Mouse (Mus musculus) MEL (cell line): Measurements from ENCODE around the gene Nudt8. TPM values are rescaled to one million over a fixed set of nuclear protein-coding genes. Genes with fewer than 3 reads are reported as not detected.

ENCODE experiments used
- DNase-seq: peaks from one replicate; pipeline ENCODE4 v3.0.0; 2011; ENCODE audit warnings: low read depth, low spot score
- H3K27ac ChIP-seq: 2 replicates; pipeline ENCODE4 v1.5.1; 2012; ENCODE audit warnings: low read depth, mild to moderate bottlenecking, control low read depth, low read length, moderate library complexity; ENCODE audit not compliant: control insufficient read depth
- H3K27me3 ChIP-seq, 2 experiments: fragments of 150-350 bp in 1 of 2; sonication (generic) in 1 of 2; 2 replicates each; pipeline ENCODE4 v1.6.1; 2012; ENCODE audit warnings: low read length in 2 of 2, mild to moderate bottlenecking in 2 of 2, improper control_type of control experiment in 1 of 2, moderate library complexity in 1 of 2; ENCODE audit not compliant: insufficient read depth in 2 of 2, control insufficient read depth in 1 of 2
- H3K36me3 ChIP-seq, 2 experiments: 2 replicates each; pipeline ENCODE4 v1.6.1; 2012 to 2014; ENCODE audit warnings: low read length in 2 of 2, improper control_type of control experiment in 1 of 2, inconsistent platforms in 1 of 2, mild to moderate bottlenecking in 1 of 2; ENCODE audit not compliant: insufficient read depth in 2 of 2, control insufficient read depth in 1 of 2
- H3K4me1 ChIP-seq, 2 experiments: fragments of 150-350 bp in 1 of 2; sonication (generic) in 1 of 2; 2 replicates each; pipeline ENCODE4 v1.6.1; 2012; ENCODE audit warnings: low read length in 2 of 2, improper control_type of control experiment in 1 of 2, mild to moderate bottlenecking in 1 of 2; ENCODE audit not compliant: insufficient read depth in 2 of 2, control insufficient read depth in 1 of 2
- H3K4me3 ChIP-seq, 2 experiments: fragments of 150-350 bp in 1 of 2; sonication (generic) in 1 of 2; 2 replicates each; pipeline ENCODE4 v1.5.1; 2012; ENCODE audit warnings: low read depth in 2 of 2, low read length in 2 of 2, mild to moderate bottlenecking in 2 of 2, moderate library complexity in 2 of 2, control low read depth in 1 of 2, improper control_type of control experiment in 1 of 2; ENCODE audit not compliant: control insufficient read depth in 1 of 2, insufficient read depth in 1 of 2
- H3K79me2 ChIP-seq: 2 replicates; pipeline ENCODE4 v1.6.1; 2012; ENCODE audit warnings: mild to moderate bottlenecking, low read length, moderate library complexity; ENCODE audit not compliant: control insufficient read depth, poor library complexity, insufficient read depth
- H3K9ac ChIP-seq: 2 replicates; pipeline ENCODE4 v1.6.1; 2012; ENCODE audit warnings: low read depth, mild to moderate bottlenecking, control low read depth, low read length, moderate library complexity; ENCODE audit not compliant: control insufficient read depth, poor library complexity, severe bottlenecking
- H3K9me3 ChIP-seq: fragments of 150-350 bp; sonication (generic); replicated peaks from 2 replicates; pipeline ENCODE4 v1.6.1; 2012; ENCODE audit warnings: mild to moderate bottlenecking, low read length, improper control_type of control experiment, moderate library complexity; ENCODE audit not compliant: insufficient read depth
- BHLHE40 ChIP-seq: IDR thresholded peaks from 2 replicates; pipeline ENCODE4 v1.6.1; 2012; ENCODE audit warnings: low read depth, mild to moderate bottlenecking, inconsistent platforms, low read length, improper control_type of control experiment, borderline replicate concordance
- CHD1 ChIP-seq: IDR thresholded peaks from 2 replicates; pipeline ENCODE4 v1.6.1; 2012; ENCODE audit warnings: low read depth, mild to moderate bottlenecking, inconsistent platforms, low read length, improper control_type of control experiment
- CHD2 ChIP-seq: IDR thresholded peaks from 2 replicates; pipeline ENCODE4 v1.6.1; 2011; ENCODE audit warnings: low read length, improper control_type of control experiment
- CTCF ChIP-seq, 3 experiments: IDR thresholded peaks in 2 of 3; conservative IDR thresholded peaks in 1 of 3; 2 replicates each; pipeline ENCODE4 v1.5.1; 2011 to 2012; ENCODE audit warnings: low read length in 3 of 3, low read depth in 2 of 3, mild to moderate bottlenecking in 2 of 3, improper control_type of control experiment in 1 of 3, inconsistent platforms in 1 of 3, mixed read lengths in 1 of 3, moderate library complexity in 1 of 3; ENCODE audit not compliant: control insufficient read depth in 1 of 3, insufficient read depth in 1 of 3, poor library complexity in 1 of 3, severe bottlenecking in 1 of 3
- E2F4 ChIP-seq: IDR thresholded peaks from 2 replicates; pipeline ENCODE4 v1.6.1; 2011; ENCODE audit warnings: low read depth, low read length, improper control_type of control experiment, borderline replicate concordance
- ELF1 ChIP-seq: IDR thresholded peaks from 2 replicates; pipeline ENCODE4 v1.6.1; 2014; ENCODE audit warnings: low read depth, mild to moderate bottlenecking, inconsistent platforms, low read length, improper control_type of control experiment, moderate library complexity
- EP300 ChIP-seq, 2 experiments: IDR thresholded peaks; 2 replicates each; pipeline ENCODE4 v1.6.1; 2011; ENCODE audit warnings: improper control_type of control experiment in 2 of 2, low read length in 2 of 2, low read depth in 1 of 2, mild to moderate bottlenecking in 1 of 2
- GABPA ChIP-seq: IDR thresholded peaks from 2 replicates; pipeline ENCODE4 v1.6.1; 2012; ENCODE audit warnings: low read depth, mild to moderate bottlenecking, inconsistent platforms, low read length, improper control_type of control experiment, moderate library complexity
- HCFC1 ChIP-seq: IDR thresholded peaks from 2 replicates; pipeline ENCODE4 v1.6.1; 2012; ENCODE audit warnings: low read depth, mild to moderate bottlenecking, inconsistent platforms, low read length, improper control_type of control experiment, moderate library complexity
- JUND ChIP-seq: IDR thresholded peaks from 2 replicates; pipeline ENCODE4 v1.6.1; 2011; ENCODE audit warnings: low read depth, mild to moderate bottlenecking, improper control_type of control experiment, low read length
- MAFK ChIP-seq: IDR thresholded peaks from 2 replicates; pipeline ENCODE4 v1.6.1; 2011; ENCODE audit warnings: low read depth, mild to moderate bottlenecking, low read length, improper control_type of control experiment, borderline replicate concordance
- MAX ChIP-seq: IDR thresholded peaks from 2 replicates; pipeline ENCODE4 v1.6.1; 2011; ENCODE audit warnings: low read length, improper control_type of control experiment
- MXI1 ChIP-seq: IDR thresholded peaks from 2 replicates; pipeline ENCODE4 v1.6.1; 2011; ENCODE audit warnings: mild to moderate bottlenecking, low read depth, low read length, improper control_type of control experiment
- MYB ChIP-seq: IDR thresholded peaks from 2 replicates; pipeline ENCODE4 v1.6.1; 2011; ENCODE audit warnings: mild to moderate bottlenecking, low read depth, low read length, improper control_type of control experiment
- MYC ChIP-seq: IDR thresholded peaks from 2 replicates; pipeline ENCODE4 v1.6.1; 2011; ENCODE audit warnings: low read depth, mild to moderate bottlenecking, low read length, improper control_type of control experiment, moderate library complexity
- NELFE ChIP-seq: IDR thresholded peaks from 2 replicates; pipeline ENCODE4 v1.6.1; 2011; ENCODE audit warnings: low read depth, low read length, improper control_type of control experiment
- POLR2A ChIP-seq, 2 experiments: IDR thresholded peaks; 2 replicates each; pipeline ENCODE4 v1.6.1; 2011 to 2012; ENCODE audit warnings: low read length in 2 of 2, mild to moderate bottlenecking in 2 of 2, control low read depth in 1 of 2, improper control_type of control experiment in 1 of 2, low read depth in 1 of 2, moderate library complexity in 1 of 2; ENCODE audit not compliant: control insufficient read depth in 1 of 2, insufficient read depth in 1 of 2, poor library complexity in 1 of 2
- POLR2AphosphoS2 ChIP-seq: IDR thresholded peaks from 2 replicates; pipeline ENCODE4 v1.6.1; 2011; ENCODE audit warnings: low read length, improper control_type of control experiment
- POLR2AphosphoS5 ChIP-seq: IDR thresholded peaks from 2 replicates; pipeline ENCODE4 v1.6.1; 2012; ENCODE audit warnings: low read depth, borderline replicate concordance, mild to moderate bottlenecking, inconsistent platforms, low read length, moderate library complexity, mixed read lengths
- RAD21 ChIP-seq: IDR thresholded peaks from 2 replicates; pipeline ENCODE4 v1.6.1; 2011; ENCODE audit warnings: mild to moderate bottlenecking, low read depth, low read length, improper control_type of control experiment
- RCOR1 ChIP-seq: IDR thresholded peaks from 2 replicates; pipeline ENCODE4 v1.6.1; 2012; ENCODE audit warnings: low read depth, mild to moderate bottlenecking, inconsistent platforms, low read length, improper control_type of control experiment
- SIN3A ChIP-seq: IDR thresholded peaks from 2 replicates; pipeline ENCODE4 v1.6.1; 2012; ENCODE audit warnings: low read length, improper control_type of control experiment, inconsistent platforms
- TBP ChIP-seq: IDR thresholded peaks from 2 replicates; pipeline ENCODE4 v1.8.0; 2011; ENCODE audit warnings: low read depth, low read length, improper control_type of control experiment
- TCF12 ChIP-seq: IDR thresholded peaks from 2 replicates; pipeline ENCODE4 v1.6.1; 2014; ENCODE audit warnings: low read depth, mild to moderate bottlenecking, inconsistent platforms, low read length, improper control_type of control experiment, moderate library complexity
- USF1 ChIP-seq: IDR thresholded peaks from 2 replicates; pipeline ENCODE4 v1.6.1; 2014; ENCODE audit warnings: low read depth, mild to moderate bottlenecking, inconsistent platforms, low read length, improper control_type of control experiment, moderate library complexity
- USF2 ChIP-seq, 2 experiments: IDR thresholded peaks; 2 replicates each; pipeline ENCODE4 v1.6.1; 2011 to 2012; ENCODE audit warnings: improper control_type of control experiment in 2 of 2, low read length in 2 of 2, borderline replicate concordance in 1 of 2, inconsistent platforms in 1 of 2, low read depth in 1 of 2, mild to moderate bottlenecking in 1 of 2; ENCODE audit not compliant: insufficient read depth in 1 of 2
- ZC3H11A ChIP-seq: IDR thresholded peaks from 2 replicates; pipeline ENCODE4 v1.6.1; 2012; ENCODE audit warnings: low read depth, mild to moderate bottlenecking, inconsistent platforms, low read length, improper control_type of control experiment
- ZMIZ1 ChIP-seq: IDR thresholded peaks from 2 replicates; pipeline ENCODE4 v1.6.1; 2012; ENCODE audit warnings: low read depth, mild to moderate bottlenecking, inconsistent platforms, low read length, improper control_type of control experiment, moderate library complexity
- ZNF384 ChIP-seq: IDR thresholded peaks from 2 replicates; pipeline ENCODE4 v1.6.1; 2012; ENCODE audit warnings: low read depth, mild to moderate bottlenecking, inconsistent platforms, low read length, improper control_type of control experiment
- polyA plus RNA-seq, 2 experiments: library from polyadenylated mRNA; stranded (reverse) in 1 of 2; unstranded in 1 of 2; fragments of >175 nt in 1 of 2; fragments of >200 nt in 1 of 2; gene quantifications; 2 replicates each; pipeline versions ENCODE4 v1.2.1 to v1.2.4; 2012; ENCODE audit warnings: low replicate concordance in 2 of 2, low read depth in 1 of 2; ENCODE audit not compliant: insufficient read length in 2 of 2, insufficient read depth in 1 of 2, missing spikeins in 1 of 2
- total RNA-seq: library from RNA; depleted of rRNA; stranded (reverse); fragments of 300-350 nt; gene quantifications from 2 replicates; pipeline ENCODE4 v1.2.3, GENCODE M21; 2012

Nudt8 gene
- total and polyA plus RNA-seq, 3 experiments, result 58.1 to 71.5 TPM; not detected in 1

- no peak overlapping the region for H3K27ac ChIP-seq
- H3K4me1 ChIP-seq, result peaks cover 0 to 8% of the 10 kb centered on the region in 2 experiments; a peak in 2 of 4 replicates
These were observed 15.1 kb upstream of the Nudt8 start for GRCm38 (mm10) chr19:3985261-3985681.

DNA sequence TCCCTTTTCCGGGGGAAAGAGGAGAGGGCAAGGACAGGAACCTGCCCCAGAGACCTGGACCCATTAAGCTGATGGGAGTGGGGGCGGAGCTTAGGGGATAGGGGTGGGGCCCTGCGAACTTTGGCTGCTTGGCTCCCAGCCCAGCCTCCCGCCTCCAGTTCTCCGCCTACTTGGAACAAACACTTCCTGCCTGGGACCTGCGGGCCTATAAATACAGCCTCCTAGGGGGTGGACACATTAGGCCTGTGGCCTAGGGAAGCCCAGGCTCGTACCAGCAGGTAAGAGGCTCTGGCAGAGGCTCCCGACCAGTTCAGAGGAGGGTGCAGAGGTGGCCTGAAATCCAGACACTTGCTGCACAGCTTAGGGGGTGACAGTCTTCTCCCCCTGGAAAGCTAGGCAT, 14.0 kb upstream of the Nudt8 start, which contains the start of gene Acy3:
Acy3 (plus strand) TSS at position 237 of the 400 bp plus-strand sequence.
- no peak for TF ChIP-seq USF1
- no peak for TF ChIP-seq MXI1
- TF ChIP-seq HCFC1, result peak; percentile 68
- TF ChIP-seq USF2 (IDR thresholded peaks at IDR 0.05; ENCODE audit: borderline replicate concordance in 1 of 2, insufficient read depth in 1 of 2, low read depth in 1 of 2, low read length in 2 of 2), result no peak
- peak; percentile 93 for TF ChIP-seq TBP
- no peak for TF ChIP-seq MYC
- TF ChIP-seq GABPA, result no peak
- TF ChIP-seq JUND, result no peak
- no peak for TF ChIP-seq CHD1
- no peak for TF ChIP-seq MYB
- peak; percentile 89 for TF ChIP-seq NELFE
- TF ChIP-seq EP300 (IDR thresholded peaks at IDR 0.05; ENCODE audit: low read depth in 1 of 2, low read length in 2 of 2), result no peak
- TF ChIP-seq POLR2A (IDR thresholded peaks at IDR 0.05; ENCODE audit: control insufficient read depth in 1 of 2, insufficient read depth in 1 of 2, low read depth in 1 of 2, low read length in 2 of 2, poor library complexity in 1 of 2), result peak; percentile 93 to 95
- TF ChIP-seq ZC3H11A, result no peak
- no peak for TF ChIP-seq BHLHE40
- peak; percentile 90 for TF ChIP-seq ZMIZ1
- no peak for TF ChIP-seq E2F4
- no peak for TF ChIP-seq RCOR1
- peak; percentile 55; the same call in 1 of the 2 replicates for TF ChIP-seq POLR2AphosphoS2
- no peak for TF ChIP-seq MAFK
- TF ChIP-seq SIN3A, result 0 out of 2 replicates have a peak, but pooled peaks have one; percentile 24
- no peak for TF ChIP-seq RAD21
- TF ChIP-seq ELF1, result peak; percentile 68
- no peaks in the 10 kb centered on the region for H3K79me2 ChIP-seq
- peaks cover 0 to 8% of the 10 kb centered on the region in 2 experiments; a peak in 2 of 4 replicates for H3K4me1 ChIP-seq
- H3K27me3 ChIP-seq, result no peaks in the 10 kb centered on the region; a peak in 1 of 4 replicates
- peak within 1 kb of the TSS; percentile 67 for H3K9ac ChIP-seq
- H3K36me3 ChIP-seq, result no peaks in the 10 kb centered on the region; a peak in 1 of 4 replicates
- peak within 1 kb of the TSS; percentile 31 to 65 for H3K4me3 ChIP-seq
- no peak within 1 kb of the TSS for H3K27ac ChIP-seq
- H3K9me3 ChIP-seq, result no peaks in the 10 kb centered on the region
- peak; percentile 86 for DNase-seq

More at GRCm38 (mm10) chr19:3985261-3985681, 15.1 kb upstream of the Nudt8 start:
- DNase-seq, result no peak
- no peaks in the 10 kb centered on the region for H3K79me2 ChIP-seq
- H3K4me3 ChIP-seq, result no peak overlapping the region
- no peaks in the 10 kb centered on the region; a peak in 1 of 4 replicates for H3K36me3 ChIP-seq
- H3K9me3 ChIP-seq, result no peaks in the 10 kb centered on the region
- H3K27me3 ChIP-seq, result no peaks in the 10 kb centered on the region; a peak in 1 of 4 replicates
- TF ChIP-seq MAX (no peak), MYC (no peak), CHD2 (no peak), POLR2AphosphoS5 (no peak), CTCF (IDR thresholded peaks at IDR 0.05 in 2 of 3, conservative IDR thresholded peaks at IDR 0.05 in 1 of 3; ENCODE audit: control insufficient read depth in 1 of 3, insufficient read depth in 1 of 3, low read depth in 2 of 3, low read length in 3 of 3, poor library complexity in 1 of 3, severe bottlenecking in 1 of 3) (no peak), E2F4 (no peak), ZNF384 (no peak), TCF12 (no peak), MAFK (no peak)
- H3K9ac ChIP-seq, result no peak overlapping the region
